In genomic region chr10:4776714-4777090, GRCm38 (mm10) we compare ENCODE assay signal across 12 mouse cellular contexts.
"Had no signal": no experiment of that assay in that cellular context is flagged by ENCODE, and none has a peak within 500 bp of the region (broad histone marks: within the 10 kb centered on the region; RNA-seq: fewer than 3 reads in every experiment).

No protein-coding gene starts in this region.

- H3K4me3 ChIP-seq: midbrain, embryonic 10.5 days; midbrain, embryonic 12.5 days; neural tube, embryonic 12.5 days; stomach, embryonic 15.5 days had no signal

- H3K4me1 ChIP-seq: midbrain, embryonic 10.5 days; midbrain, embryonic 12.5 days; neural tube, embryonic 12.5 days; stomach, embryonic 15.5 days had no signal

- H3K27ac ChIP-seq: macrophage; midbrain, embryonic 10.5 days; midbrain, embryonic 12.5 days; neural tube, embryonic 12.5 days; stomach, embryonic 15.5 days; stomach, postnatal 0 days had no signal

- DNase-seq: liver, postnatal 0 days; midbrain, embryonic 14.5 days; right cerebral cortex, postnatal 14 days; thymus, adult 2 months; thymus, postnatal 25 days; thymus, postnatal 4 days had no signal
